In genomic region chr10:5067113-5067512, GRCm38 (mm10) we compare ENCODE assay signal across 37 mouse cellular contexts. TPM values are rescaled to one million over a fixed set of nuclear protein-coding genes. Genes with fewer than 3 reads are reported as not detected.
DNase-seq lines count a peak whose midpoint lies in the region; ATAC-seq lines count a peak whose summit lies in the region.
"Had no signal": no experiment of that assay in that cellular context is flagged by ENCODE, and none has a peak within 500 bp of the region (broad histone marks: within the 10 kb centered on the region; RNA-seq: fewer than 3 reads in every experiment).

No protein-coding gene starts in this region.

- H3K9ac ChIP-seq in heart, embryonic 16.5 days (ENCODE audit: low read length) = no peak overlapping the region
- no peak overlapping the region for H3K9ac ChIP-seq in kidney, embryonic 15.5 days
- H3K9ac ChIP-seq: embryonic facial prominence, embryonic 12.5 days; hindbrain, embryonic 12.5 days; liver, embryonic 14.5 days; neural tube, embryonic 12.5 days had no signal

- H3K36me3 ChIP-seq in heart, embryonic 16.5 days (ENCODE audit: control insufficient read depth, insufficient read depth) = peaks cover 4% of the 10 kb centered on the region; the same call in 1 of the 2 replicates
- H3K36me3 ChIP-seq in macrophage (ENCODE audit: inconsistent target) = 0 out of 2 replicates have a peak, but pooled peaks cover 4% of the 10 kb centered on the region
- H3K36me3 ChIP-seq in kidney, embryonic 15.5 days = no peaks in the 10 kb centered on the region
- H3K36me3 ChIP-seq: embryonic facial prominence, embryonic 12.5 days; hindbrain, embryonic 12.5 days; neural tube, embryonic 12.5 days had no signal

- H3K4me2 ChIP-seq in heart, embryonic 16.5 days (ENCODE audit: low read depth, low read length) = peak overlapping the region; percentile 57
- H3K4me2 ChIP-seq in kidney, embryonic 15.5 days = no peak overlapping the region
- H3K4me2 ChIP-seq: embryonic facial prominence, embryonic 12.5 days; hindbrain, embryonic 12.5 days; midbrain, embryonic 11.5 days; neural tube, embryonic 12.5 days had no signal

- WGBS in heart, embryonic 16.5 days = 83% methylated on average over 3 of the region's 3 CpGs
- 28% methylated on average over 3 of the region's 3 CpGs for WGBS in macrophage (ENCODE audit: missing documents)
- 79% methylated on average over 3 of the region's 3 CpGs for WGBS in kidney, embryonic 15.5 days

- ATAC-seq in heart, embryonic 16.5 days (replicated peaks; ENCODE audit: extremely low read depth, insufficient read depth, low FRiP score) = no peak
- ATAC-seq in kidney, embryonic 15.5 days (replicated peaks; ENCODE audit: low FRiP score) = no peak
- ATAC-seq: forebrain, embryonic 16.5 days; hindbrain, postnatal 0 days; intestine, embryonic 16.5 days; midbrain, embryonic 16.5 days; Patski had no signal

- H3K4me3 ChIP-seq in heart, embryonic 16.5 days (ENCODE audit: low read length) = peak overlapping the region; percentile 40; the same call in 1 of the 2 replicates
- H3K4me3 ChIP-seq in macrophage (ENCODE audit: inconsistent target) = no peak overlapping the region
- H3K4me3 ChIP-seq in kidney, embryonic 15.5 days (replicated peaks) = no peak overlapping the region
- H3K4me3 ChIP-seq: embryonic facial prominence, embryonic 12.5 days; hindbrain, embryonic 12.5 days; neural tube, embryonic 12.5 days had no signal

- H3K4me1 ChIP-seq in heart, embryonic 16.5 days (ENCODE audit: control insufficient read depth, insufficient read depth, low read length) = peaks cover 5% of the 10 kb centered on the region; the same call in 1 of the 2 replicates
- H3K4me1 ChIP-seq in kidney, embryonic 15.5 days = peaks cover 6% of the 10 kb centered on the region; the same call in 1 of the 2 replicates
- H3K4me1 ChIP-seq: embryonic facial prominence, embryonic 12.5 days; hindbrain, embryonic 12.5 days; neural tube, embryonic 12.5 days had no signal

- H3K9me3 ChIP-seq in heart, embryonic 16.5 days (replicated peaks; ENCODE audit: control insufficient read depth, low read length) = no peaks in the 10 kb centered on the region
- H3K9me3 ChIP-seq in kidney, embryonic 15.5 days (replicated peaks) = no peaks in the 10 kb centered on the region
- H3K9me3 ChIP-seq: embryonic facial prominence, embryonic 12.5 days; hindbrain, embryonic 12.5 days; neural tube, embryonic 12.5 days had no signal

- intact Hi-C loops in heart, postnatal 36 days (cut with DNase I) = no loop called here
- intact Hi-C loops in heart, postnatal 14 days (cut with DNase I) = no loop called here

- no peaks in the 10 kb centered on the region for H3K27me3 ChIP-seq in heart, embryonic 16.5 days (ENCODE audit: control insufficient read depth, insufficient read depth, low read length)
- no peaks in the 10 kb centered on the region for H3K27me3 ChIP-seq in kidney, embryonic 15.5 days
- H3K27me3 ChIP-seq: embryonic facial prominence, embryonic 12.5 days; hindbrain, embryonic 12.5 days; neural tube, embryonic 12.5 days; Patski had no signal

- DNase-seq in heart, adult 11 months = peak; percentile 16
- DNase-seq in heart, postnatal 36 days = no peak
- DNase-seq in heart, postnatal 14 days = no peak
- DNase-seq in kidney, adult 18-20 months = no peak
- DNase-seq: adrenal gland, postnatal 10 days; cerebellum, adult 11 months; cerebellum, adult 9-10 months; cerebellum, postnatal 36 days; embryo, embryonic 11 days; gastrocnemius, postnatal 25 days; kidney, postnatal 25 days; liver; lung, adult 2 months; lung, postnatal 10 days; right cerebral cortex, adult 18-20 months; spleen, adult 18-20 months; thymus, adult 18-20 months; thymus, postnatal 25 days had no signal

- no peaks in the 10 kb centered on the region for H3K79me2 ChIP-seq in macrophage (ENCODE audit: inconsistent target)

- H3K27ac ChIP-seq in heart, embryonic 16.5 days (ENCODE audit: low read length) = no peak overlapping the region
- H3K27ac ChIP-seq in macrophage = peak overlapping the region; percentile 32; the same call in 1 of the 2 replicates
- no peak overlapping the region for H3K27ac ChIP-seq in kidney, embryonic 15.5 days
- H3K27ac ChIP-seq: embryonic facial prominence, embryonic 12.5 days; hindbrain, embryonic 12.5 days; hindbrain, postnatal 0 days; liver, embryonic 14.5 days; neural tube, embryonic 12.5 days; stomach, postnatal 0 days had no signal

RNA-seq across cellular contexts. Expression of gene Gm10097, which starts 1.9 kb away (rescaled TPM):
- under 1 TPM; 0.44 to 0.60 TPM for total RNA-seq in heart, postnatal 36 days (2021)
- polyA plus RNA-seq in heart, embryonic 16.5 days (2015; fragmentation: Nextera tagmentation; extraction: Ambion mirVana) = 1.4 and 1.5 TPM in 2 replicates
- under 1 TPM; 0.36 to 0.54 TPM for total RNA-seq in heart, postnatal 14 days (2021)
- total RNA-seq in macrophage (2018; cell fraction: chromatin; rRNA removed) = not detected
- total RNA-seq in macrophage (2018; cell fraction: cytosol; rRNA removed) = not detected
- total RNA-seq in macrophage (2018; cell fraction: nucleus; rRNA removed) = not detected
- polyA plus RNA-seq in macrophage (2018) = not detected in 3 replicates
- polyA plus RNA-seq in kidney, embryonic 15.5 days (2015; fragmentation: Nextera tagmentation; extraction: Ambion mirVana) = 0.05 and 0.12 TPM in 2 replicates
- total RNA-seq: hindbrain, postnatal 0 days; layer of hippocampus, adult 18-20 months; layer of hippocampus, postnatal 10 days; left cerebral cortex, adult 18-20 months; left cerebral cortex, postnatal 14 days; MEL had no signal
- polyA plus RNA-seq: lung, adult 2 months; midbrain, embryonic 11.5 days; Patski had no signal
